Mouse (Mus musculus): ENCODE data around the gene Ttc27. TPM values are rescaled to one million over a fixed set of nuclear protein-coding genes. Genes with fewer than 3 reads are reported as not detected.

The Ttc27 gene
- polyA plus RNA-seq, 1 experiment from 2014 or later = 27.3 TPM

DNA sequence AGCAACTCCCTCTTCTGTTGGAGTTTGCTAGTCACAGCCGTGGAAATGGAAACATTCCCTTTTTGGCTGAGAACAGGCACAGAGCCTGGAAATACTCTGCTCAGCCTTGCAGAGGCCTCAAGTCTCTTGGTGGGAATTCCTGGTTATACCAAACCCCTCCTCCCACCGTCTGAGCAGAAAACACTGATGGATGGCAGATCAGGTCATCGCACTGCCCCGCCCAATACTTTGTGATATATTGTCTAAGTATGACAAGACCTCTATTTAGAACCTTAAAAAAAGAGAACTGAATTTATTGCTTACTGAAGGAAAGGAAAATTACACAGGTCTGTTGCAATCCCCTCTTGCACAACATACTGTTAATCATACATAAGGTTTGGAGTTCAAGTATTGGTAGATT is 6.8 kb upstream of the Ttc27 start:
- WGBS = 65% methylated on average over 4 of the region's 4 CpGs
- no peaks in the 10 kb centered on the region for H3K27me3 ChIP-seq
- no peak for ATAC-seq (replicated peaks; ENCODE audit: low FRiP score)
- no peak overlapping the region for H3K9ac ChIP-seq
- H3K4me3 ChIP-seq (replicated peaks) = no peak overlapping the region
- H3K27ac ChIP-seq = no peak overlapping the region
- no peaks in the 10 kb centered on the region for H3K4me1 ChIP-seq
- no peak overlapping the region for H3K4me2 ChIP-seq
- H3K9me3 ChIP-seq (replicated peaks) = no peaks in the 10 kb centered on the region
- H3K36me3 ChIP-seq = no peaks in the 10 kb centered on the region; the same call in 1 of the 2 replicates

DNA sequence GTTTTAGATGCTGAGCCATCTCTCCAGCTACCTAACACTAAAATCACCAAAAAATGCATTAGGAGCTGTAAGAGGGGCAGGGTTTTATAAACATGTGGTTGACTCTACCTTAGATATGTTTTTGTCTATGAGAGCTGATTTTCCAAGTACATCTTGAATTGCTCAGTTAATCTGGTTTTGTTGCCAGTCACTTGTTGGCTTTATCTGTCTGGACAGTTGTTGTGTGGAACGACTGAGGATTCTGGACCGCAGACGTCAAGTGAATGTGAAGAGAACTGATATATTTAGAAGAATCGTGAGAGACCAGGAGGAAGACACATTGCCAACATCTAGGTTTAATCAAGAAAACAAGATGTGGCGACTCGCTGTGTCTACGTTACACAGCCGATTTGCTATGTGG is 5.9 kb upstream of the Ttc27 start:
- no peaks in the 10 kb centered on the region for H3K9me3 ChIP-seq (replicated peaks)
- no peaks in the 10 kb centered on the region for H3K36me3 ChIP-seq
- H3K4me2 ChIP-seq = no peak overlapping the region
- H3K9ac ChIP-seq = no peak overlapping the region
- H3K27ac ChIP-seq = no peak overlapping the region
- H3K4me3 ChIP-seq (replicated peaks) = no peak overlapping the region
- ATAC-seq (replicated peaks; ENCODE audit: low FRiP score) = no peak
- H3K27me3 ChIP-seq = no peaks in the 10 kb centered on the region
- 85% methylated on average over 8 of the region's 8 CpGs for WGBS
- no peaks in the 10 kb centered on the region; the same call in 1 of the 2 replicates for H3K4me1 ChIP-seq

GRCm38 (mm10) chr17:74715128-74715527 is 2.4 kb upstream of the Ttc27 start:
- Histone ChIP-seq H3K9me3 (replicated peaks) (no peaks in the 10 kb centered on the region), H3K4me1 (peaks cover 12% of the 10 kb centered on the region), H3K9ac (no peak overlapping the region), H3K4me3 (replicated peaks) (no peak overlapping the region), H3K27me3 (no peaks in the 10 kb centered on the region), H3K36me3 (no peaks in the 10 kb centered on the region), H3K27ac (no peak overlapping the region), H3K4me2 (no peak overlapping the region)
- 64% methylated on average over 3 of the region's 3 CpGs for WGBS
- no peak for ATAC-seq (replicated peaks; ENCODE audit: low FRiP score)

GRCm38 (mm10) chr17:74715724-74716123 is 1.8 kb upstream of the Ttc27 start:
- H3K4me1 ChIP-seq = peaks cover 12% of the 10 kb centered on the region
- H3K4me3 ChIP-seq (replicated peaks) = no peak overlapping the region
- H3K4me2 ChIP-seq = no peak overlapping the region
- WGBS = 81% methylated on average over 1 of the region's 1 CpGs
- H3K9ac ChIP-seq = no peak overlapping the region
- peaks cover 3% of the 10 kb centered on the region; the same call in 1 of the 2 replicates for H3K36me3 ChIP-seq
- no peaks in the 10 kb centered on the region for H3K9me3 ChIP-seq (replicated peaks)
- no peak for ATAC-seq (replicated peaks; ENCODE audit: low FRiP score)
- H3K27ac ChIP-seq = no peak overlapping the region
- H3K27me3 ChIP-seq = no peaks in the 10 kb centered on the region

- no peak for ATAC-seq (replicated peaks; ENCODE audit: low FRiP score)
- no peak overlapping the region for H3K27ac ChIP-seq
These were observed 889 bp upstream of the Ttc27 start for GRCm38 (mm10) chr17:74716643-74717042.

DNA sequence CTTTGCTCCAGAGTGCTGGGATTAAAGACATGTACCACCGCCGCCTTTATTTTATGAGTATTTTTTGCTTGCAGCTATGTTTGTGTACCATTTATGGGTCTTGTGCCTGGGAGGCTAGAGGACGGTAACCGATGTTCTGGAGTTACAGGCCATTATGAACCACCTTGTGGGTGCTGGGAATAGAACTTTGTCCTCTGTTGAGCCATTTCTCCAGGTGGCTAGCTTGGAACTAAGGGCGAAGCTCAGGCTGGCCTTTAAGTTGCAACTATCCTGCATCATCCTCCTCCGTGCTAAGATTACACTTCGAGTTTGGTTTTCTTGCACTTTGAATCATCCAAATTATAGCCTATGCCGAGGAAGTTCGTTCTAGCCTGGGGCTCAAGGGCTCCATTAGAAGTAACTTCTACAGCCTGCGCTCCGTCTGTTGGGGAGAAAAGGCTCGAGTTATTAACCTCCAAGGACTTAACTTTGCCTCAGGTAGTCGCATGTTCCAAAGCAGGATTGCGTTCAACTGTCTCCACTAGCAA is 378 bp upstream of the Ttc27 start:
- H3K9ac ChIP-seq = peak overlapping the region; percentile 48
- H3K36me3 ChIP-seq = peaks cover 11% of the 10 kb centered on the region
- H3K27ac ChIP-seq = peak overlapping the region; percentile 68
- H3K9me3 ChIP-seq (replicated peaks) = no peaks in the 10 kb centered on the region
- H3K27me3 ChIP-seq = no peaks in the 10 kb centered on the region
- peak overlapping the region; percentile 97 for H3K4me3 ChIP-seq (replicated peaks)
- peak; percentile 47 for ATAC-seq (replicated peaks; ENCODE audit: low FRiP score)
- WGBS = 8% methylated on average over 14 of the region's 14 CpGs
- H3K4me1 ChIP-seq = peaks cover 12% of the 10 kb centered on the region
- H3K4me2 ChIP-seq = peak overlapping the region; percentile 78

More at GRCm38 (mm10) chr17:74716643-74717042, 889 bp upstream of the Ttc27 start:
- Histone ChIP-seq H3K36me3 (peaks cover 6% of the 10 kb centered on the region), H3K9me3 (replicated peaks) (no peaks in the 10 kb centered on the region), H3K4me2 (peak overlapping the region; percentile 78), H3K4me3 (replicated peaks) (peak overlapping the region; percentile 97), H3K27me3 (no peaks in the 10 kb centered on the region), H3K9ac (no peak overlapping the region), H3K4me1 (peaks cover 12% of the 10 kb centered on the region)
- WGBS = 50% methylated on average over 3 of the region's 3 CpGs

DNA sequence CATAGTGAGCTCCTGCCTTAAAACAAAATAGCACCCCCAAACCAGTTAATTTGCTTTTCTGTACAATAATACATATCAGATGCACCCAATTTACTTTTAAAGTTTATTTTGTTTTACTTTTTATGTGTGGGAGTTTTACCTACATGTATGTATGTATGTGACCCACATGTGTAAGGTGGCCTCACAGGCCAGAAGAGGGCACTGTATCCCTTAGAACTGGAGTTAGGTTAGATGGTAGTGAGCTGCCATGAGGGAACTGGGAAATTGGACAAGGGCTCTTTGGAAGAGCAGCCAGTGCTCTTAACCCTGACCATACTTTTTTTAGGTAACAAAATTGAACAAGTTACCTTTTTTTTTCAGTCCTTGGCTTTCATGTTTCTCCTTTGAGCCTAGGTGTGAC is 15.3 kb downstream of the Ttc27 start:
- H3K4me1 ChIP-seq = no peaks in the 10 kb centered on the region

GRCm38 (mm10) chr17:74735392-74735791 is 17.9 kb downstream of the Ttc27 start:
- no peak for ATAC-seq (replicated peaks; ENCODE audit: low FRiP score)
- Histone ChIP-seq H3K4me2 (no peak overlapping the region), H3K27me3 (no peaks in the 10 kb centered on the region), H3K36me3 (peaks cover 29% of the 10 kb centered on the region), H3K27ac (no peak overlapping the region), H3K9me3 (replicated peaks) (no peaks in the 10 kb centered on the region), H3K4me3 (replicated peaks) (no peak overlapping the region), H3K4me1 (no peaks in the 10 kb centered on the region), H3K9ac (no peak overlapping the region)
- WGBS = 92% methylated on average over 11 of the region's 11 CpGs

More for the DNA sequence above, 15.3 kb downstream of the Ttc27 start:
- no peak overlapping the region for H3K4me3 ChIP-seq (replicated peaks)
- H3K9me3 ChIP-seq (replicated peaks) = no peaks in the 10 kb centered on the region
- H3K27me3 ChIP-seq = no peaks in the 10 kb centered on the region
- H3K4me2 ChIP-seq = no peak overlapping the region
- ATAC-seq (replicated peaks; ENCODE audit: low FRiP score) = no peak
- H3K9ac ChIP-seq = no peak overlapping the region
- H3K36me3 ChIP-seq = peaks cover 35% of the 10 kb centered on the region
- H3K27ac ChIP-seq = no peak overlapping the region

DNA sequence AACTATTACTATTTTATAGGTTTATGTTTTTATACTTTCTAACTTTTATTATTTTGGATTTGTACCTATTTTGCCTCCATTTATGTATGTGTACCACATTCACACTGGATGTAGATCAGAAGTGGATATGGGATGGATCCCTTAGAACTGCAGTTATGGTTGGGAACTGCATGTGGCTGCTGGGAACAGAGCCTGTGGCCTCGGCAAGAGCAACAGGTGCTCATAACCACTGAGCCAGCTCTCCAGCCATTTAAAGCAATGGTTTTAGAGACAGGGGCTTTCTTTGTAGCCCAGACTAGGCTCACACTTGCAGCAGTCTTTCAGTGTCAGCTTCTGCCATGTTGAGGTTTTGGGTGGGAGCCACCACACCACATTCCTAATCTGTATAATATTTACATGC is 32.1 kb downstream of the Ttc27 start:
- Histone ChIP-seq H3K27me3 (no peaks in the 10 kb centered on the region), H3K4me2 (no peak overlapping the region), H3K9me3 (replicated peaks) (no peaks in the 10 kb centered on the region), H3K36me3 (peaks cover 16% of the 10 kb centered on the region), H3K4me3 (replicated peaks) (no peak overlapping the region), H3K27ac (no peak overlapping the region), H3K9ac (no peak overlapping the region), H3K4me1 (0 out of 2 replicates have a peak, but pooled peaks cover 3% of the 10 kb centered on the region)
- 76% methylated on average over 1 of the region's 1 CpGs for WGBS
- ATAC-seq (replicated peaks; ENCODE audit: low FRiP score) = no peak

DNA sequence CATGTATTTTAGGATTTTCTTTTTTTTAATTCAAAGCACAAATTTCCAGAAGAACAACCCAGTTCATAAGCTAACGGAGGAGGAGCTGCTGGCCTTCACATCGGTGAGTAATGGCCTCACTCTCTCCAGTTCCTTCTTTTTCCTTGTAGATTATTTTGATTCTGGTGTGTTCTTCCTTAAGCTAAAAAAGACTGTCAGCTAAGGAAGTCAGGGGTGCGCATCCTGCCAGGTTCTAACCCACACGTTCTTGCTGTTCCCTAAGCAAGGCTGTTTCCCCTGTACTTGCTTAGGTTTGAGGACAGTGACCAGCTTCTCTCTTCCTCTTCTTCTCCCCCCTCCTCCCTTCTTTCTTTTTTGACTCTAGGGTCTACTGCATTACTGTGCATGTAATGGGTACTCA is 33.5 kb downstream of the Ttc27 start:
- ATAC-seq (replicated peaks; ENCODE audit: low FRiP score) = no peak
- Histone ChIP-seq H3K4me1 (0 out of 2 replicates have a peak, but pooled peaks cover 3% of the 10 kb centered on the region), H3K4me2 (no peak overlapping the region), H3K4me3 (replicated peaks) (no peak overlapping the region), H3K27me3 (no peaks in the 10 kb centered on the region), H3K27ac (no peak overlapping the region), H3K36me3 (peaks cover 11% of the 10 kb centered on the region), H3K9me3 (replicated peaks) (no peaks in the 10 kb centered on the region), H3K9ac (no peak overlapping the region)
- WGBS = 85% methylated on average over 4 of the region's 4 CpGs

DNA sequence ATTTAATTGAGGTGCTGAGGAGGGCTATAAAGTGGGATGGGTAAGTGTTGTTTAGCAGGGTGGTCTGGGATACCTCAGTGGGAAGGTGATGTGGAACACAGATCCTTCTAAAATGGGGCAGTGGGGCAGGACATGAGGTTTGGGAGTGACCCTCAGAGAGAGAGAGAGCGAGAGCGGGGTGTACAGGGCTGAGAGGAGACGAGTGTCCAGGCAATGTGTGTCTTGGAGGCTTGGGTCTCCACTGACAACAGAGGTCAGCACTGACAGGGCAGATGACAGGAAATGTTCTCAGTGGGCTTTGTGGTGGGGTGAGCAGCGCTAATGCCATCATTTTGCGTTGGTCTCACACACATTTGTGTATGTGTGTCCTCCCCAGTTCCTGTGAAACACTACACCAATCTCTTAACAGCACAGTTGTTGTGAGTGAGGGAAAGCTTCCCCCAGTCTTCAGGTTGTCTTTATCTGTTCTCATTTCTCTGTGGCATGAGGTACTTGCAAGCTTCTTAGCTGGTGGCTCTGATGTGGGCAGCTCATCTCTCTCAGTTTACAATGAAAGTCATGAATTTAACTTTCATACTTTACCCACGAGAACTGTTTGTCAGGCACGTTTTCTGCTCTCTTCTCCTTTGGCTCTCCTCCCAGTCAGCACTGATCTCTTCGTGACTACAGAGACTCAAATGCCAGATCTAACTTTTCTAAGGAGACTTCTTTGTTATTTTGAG is 35.5 kb downstream of the Ttc27 start:
- Histone ChIP-seq H3K27me3 (no peaks in the 10 kb centered on the region), H3K9me3 (replicated peaks) (no peaks in the 10 kb centered on the region), H3K9ac (no peak overlapping the region), H3K36me3 (peaks cover under 1% of the 10 kb centered on the region; the same call in 1 of the 2 replicates), H3K4me2 (no peak overlapping the region), H3K4me1 (0 out of 2 replicates have a peak, but pooled peaks cover 3% of the 10 kb centered on the region), H3K4me3 (replicated peaks) (no peak overlapping the region), H3K27ac (no peak overlapping the region)
- ATAC-seq (replicated peaks; ENCODE audit: low FRiP score) = no peak
- WGBS = 76% methylated on average over 8 of the region's 8 CpGs

DNA sequence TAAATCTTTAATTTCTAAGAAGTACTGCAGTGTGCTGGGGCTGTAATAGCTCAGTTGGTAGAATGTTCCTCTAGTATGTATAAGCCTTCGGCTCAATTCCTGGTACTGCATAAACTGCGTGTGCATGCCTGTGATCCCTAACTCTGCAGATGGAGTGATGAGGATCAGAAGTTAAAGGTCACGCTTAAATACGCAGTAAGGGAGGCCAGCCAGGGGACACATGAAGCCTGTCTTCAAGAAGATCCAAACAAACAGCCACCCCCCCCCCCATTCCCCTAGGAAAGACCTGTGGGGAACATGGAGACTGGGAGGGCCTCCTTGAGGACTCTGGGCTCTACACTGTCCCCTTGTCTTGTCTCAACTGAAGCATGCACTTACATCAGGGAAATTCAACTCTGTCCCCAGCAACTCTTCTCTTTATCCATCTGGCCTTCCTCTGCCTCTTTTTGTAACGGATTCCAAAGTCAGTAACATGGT is 36.1 kb downstream of the Ttc27 start:
- H3K27ac ChIP-seq = no peak overlapping the region
- no peak for ATAC-seq (replicated peaks; ENCODE audit: low FRiP score)
- no peaks in the 10 kb centered on the region for H3K9me3 ChIP-seq (replicated peaks)

More for the DNA sequence above, 36.1 kb downstream of the Ttc27 start:
- H3K4me3 ChIP-seq (replicated peaks) = no peak overlapping the region
- no peak overlapping the region for H3K9ac ChIP-seq
- H3K36me3 ChIP-seq = peaks cover 3% of the 10 kb centered on the region
- H3K27me3 ChIP-seq = no peaks in the 10 kb centered on the region
- H3K4me2 ChIP-seq = no peak overlapping the region
- 57% methylated on average over 5 of the region's 5 CpGs for WGBS
- H3K4me1 ChIP-seq = 0 out of 2 replicates have a peak, but pooled peaks cover 3% of the 10 kb centered on the region

All from kidney, embryonic 15.5 days (tissue).